Mouse (Mus musculus): ENCODE measurements around the gene Gm29797. TPM values are rescaled to one million over a fixed set of nuclear protein-coding genes. Genes with fewer than 3 reads are reported as not detected.

Gene Gm29797
- not detected in 2 replicates for total RNA-seq (2014; fragmentation: Nextera tagmentation)
- total RNA-seq (2017), result not detected in 2 replicates

GRCm38 (mm10) chr2:181656734-181657133 lies at the start of gene Gm29797:
Gene Gm29797, plus strand, starts transcription at chr2:181657034.
- no peak for ATAC-seq (replicated peaks; ENCODE audit: low FRiP score, low TSS enrichment, poor library complexity, severe bottlenecking)

GRCm38 (mm10) chr2:181618761-181619495 lies 37.9 kb upstream of the Gm29797 start:
- no peak for ATAC-seq (replicated peaks; ENCODE audit: low FRiP score, low TSS enrichment, poor library complexity, severe bottlenecking)

GRCm38 (mm10) chr2:181623401-181623800 lies 33.4 kb upstream of the Gm29797 start:
- ATAC-seq (replicated peaks; ENCODE audit: low FRiP score, low TSS enrichment, poor library complexity, severe bottlenecking), result 0 out of 2 replicates have a peak, but pooled peaks have one; percentile 50

- no peak for ATAC-seq (replicated peaks; ENCODE audit: low FRiP score, low TSS enrichment, poor library complexity, severe bottlenecking)
Observed at GRCm38 (mm10) chr2:181628471-181628870, 28.4 kb upstream of the Gm29797 start.

DNA sequence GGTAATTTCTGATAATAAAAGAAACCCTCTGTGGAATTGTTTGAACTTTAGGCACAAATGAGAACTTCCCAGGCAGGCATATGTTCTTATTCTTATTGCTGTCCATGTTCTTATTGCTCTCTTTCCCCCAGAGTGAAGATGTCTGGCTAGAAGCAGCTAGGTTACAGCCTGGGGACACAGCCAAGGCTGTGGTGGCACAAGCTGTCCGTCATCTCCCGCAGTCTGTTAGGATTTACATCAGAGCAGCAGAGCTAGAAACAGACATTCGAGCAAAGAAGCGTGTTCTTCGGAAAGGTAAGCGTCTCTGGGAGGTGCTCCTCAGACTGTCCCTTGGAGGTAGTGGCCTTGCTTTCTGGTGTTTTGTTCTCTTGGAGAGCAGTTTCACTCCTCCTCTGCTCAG lies 24.2 kb upstream of the Gm29797 start:
- no peak for ATAC-seq (replicated peaks; ENCODE audit: low FRiP score, low TSS enrichment, poor library complexity, severe bottlenecking)

DNA sequence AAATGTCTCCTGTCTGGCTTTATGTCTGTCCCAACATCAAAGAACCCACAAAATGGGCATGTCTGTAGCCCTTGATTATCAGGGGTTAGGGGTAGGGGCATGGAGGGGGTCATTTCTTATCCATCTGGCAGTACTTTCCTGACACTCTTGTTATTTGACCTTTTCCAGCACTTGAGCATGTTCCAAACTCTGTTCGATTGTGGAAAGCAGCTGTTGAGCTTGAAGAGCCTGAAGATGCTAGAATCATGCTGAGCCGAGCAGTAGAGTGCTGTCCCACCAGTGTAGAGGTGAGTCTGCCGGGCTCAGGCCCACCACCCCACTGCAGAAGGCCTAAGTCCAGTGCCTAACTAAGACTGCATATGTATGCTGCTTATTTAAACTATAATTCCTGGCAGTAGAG lies 21.0 kb upstream of the Gm29797 start:
- ATAC-seq (replicated peaks; ENCODE audit: low FRiP score, low TSS enrichment, poor library complexity, severe bottlenecking), result no peak

- ATAC-seq (replicated peaks; ENCODE audit: low FRiP score, low TSS enrichment, poor library complexity, severe bottlenecking), result peak; percentile 73
Observed at GRCm38 (mm10) chr2:181644361-181644760, 12.5 kb upstream of the Gm29797 start.

DNA sequence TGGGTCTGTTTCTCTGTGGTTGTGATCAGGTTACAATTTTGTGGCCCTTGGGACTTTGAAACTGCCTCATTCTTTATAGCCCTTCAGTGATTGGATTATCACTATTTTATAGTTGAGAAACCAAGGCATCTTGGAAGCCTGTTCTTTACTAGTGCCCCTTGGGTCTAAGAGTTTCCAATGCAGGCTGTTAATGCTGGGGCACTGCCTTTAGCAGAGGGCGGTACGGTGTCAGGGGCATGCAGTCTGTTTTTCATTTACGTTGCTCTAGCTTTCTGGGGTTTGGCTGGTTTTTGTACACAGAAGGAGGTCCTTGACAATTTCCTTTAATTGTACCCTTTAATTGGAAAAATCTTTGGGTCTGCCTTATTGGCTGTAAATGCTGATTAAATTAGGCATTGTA lies 11.2 kb upstream of the Gm29797 start:
- no peak for ATAC-seq (replicated peaks; ENCODE audit: low FRiP score, low TSS enrichment, poor library complexity, severe bottlenecking)

DNA sequence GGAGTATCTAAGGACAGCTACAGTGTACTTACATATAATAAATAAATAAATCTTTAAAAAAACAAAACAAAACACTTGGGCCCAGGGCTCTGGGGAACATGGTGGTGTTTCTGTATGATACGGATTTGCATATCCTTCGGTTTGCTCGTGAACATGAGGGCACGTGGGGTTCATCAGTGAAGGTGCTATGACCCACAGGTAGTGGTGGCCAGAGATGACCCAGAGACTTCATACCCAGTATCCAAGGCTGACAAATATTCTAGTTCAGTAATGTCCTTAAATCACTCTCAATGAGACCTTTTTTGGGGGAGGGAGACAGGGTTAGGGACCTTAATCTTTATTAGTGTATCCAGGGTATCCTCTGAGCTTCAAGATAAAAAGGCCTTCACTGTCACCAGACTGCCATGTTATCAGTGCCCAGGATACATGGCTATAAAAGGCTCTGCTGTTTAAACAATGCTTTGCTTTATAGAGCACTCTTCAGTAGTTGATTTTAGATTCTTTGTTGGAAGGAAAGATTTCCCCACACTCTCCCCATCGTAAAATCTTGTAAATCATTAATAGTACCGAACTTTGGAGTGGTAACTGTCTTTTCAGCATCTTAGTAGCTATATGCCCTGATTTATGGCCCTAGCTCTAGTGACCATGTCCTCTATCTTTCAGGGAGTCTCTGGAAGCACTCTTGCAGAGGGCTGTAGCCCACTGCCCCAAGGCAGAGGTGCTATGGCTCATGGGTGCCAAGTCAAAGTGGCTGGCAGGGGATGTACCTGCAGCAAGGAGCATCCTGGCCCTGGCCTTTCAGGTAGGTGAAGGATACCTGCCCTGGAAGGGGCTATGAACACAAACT lies 10.0 kb upstream of the Gm29797 start:
- ATAC-seq (replicated peaks; ENCODE audit: low FRiP score, low TSS enrichment, poor library complexity, severe bottlenecking), result no peak

DNA sequence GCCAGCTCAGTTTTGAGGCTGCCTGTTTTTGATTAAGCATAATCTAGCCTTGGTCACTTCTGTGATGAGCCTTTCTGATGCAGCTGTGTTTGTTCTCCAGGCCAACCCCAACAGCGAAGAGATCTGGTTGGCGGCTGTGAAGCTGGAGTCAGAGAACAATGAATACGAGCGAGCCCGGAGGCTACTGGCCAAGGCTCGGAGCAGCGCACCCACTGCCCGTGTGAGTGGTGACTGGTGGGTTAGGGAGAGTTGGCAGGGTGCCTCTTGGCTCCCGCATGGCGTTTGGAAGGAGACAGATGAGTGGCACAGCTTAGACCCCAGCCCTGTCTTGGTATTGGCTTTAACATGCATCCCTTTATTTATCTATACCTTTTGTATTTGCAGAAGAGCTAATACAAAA lies 7.9 kb upstream of the Gm29797 start:
- ATAC-seq (replicated peaks; ENCODE audit: low FRiP score, low TSS enrichment, poor library complexity, severe bottlenecking), result no peak

DNA sequence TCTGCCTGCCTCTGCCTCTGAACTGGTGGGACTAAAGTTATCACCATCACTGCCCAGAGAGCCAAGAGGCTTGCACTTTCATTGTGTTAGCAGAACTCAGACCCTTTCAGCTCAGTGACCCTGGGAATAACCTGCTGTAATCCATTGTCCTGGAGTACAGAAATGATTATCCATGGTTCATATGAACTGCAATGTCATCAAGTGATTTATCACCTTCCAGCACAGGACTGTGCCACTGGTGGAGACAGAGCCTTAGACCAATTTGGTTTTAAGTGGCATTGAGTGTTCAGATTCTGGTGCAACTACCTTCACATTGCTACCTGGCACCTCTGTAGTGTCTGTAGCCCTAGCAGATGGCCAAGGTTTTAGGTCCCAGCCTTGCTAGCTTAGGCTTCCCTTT lies 3.8 kb upstream of the Gm29797 start:
- no peak for ATAC-seq (replicated peaks; ENCODE audit: low FRiP score, low TSS enrichment, poor library complexity, severe bottlenecking)

GRCm38 (mm10) chr2:181653523-181653922 lies 3.3 kb upstream of the Gm29797 start:
- no peak for ATAC-seq (replicated peaks; ENCODE audit: low FRiP score, low TSS enrichment, poor library complexity, severe bottlenecking)

GRCm38 (mm10) chr2:181657441-181657840 lies 607 bp downstream of the Gm29797 start:
- ATAC-seq (replicated peaks; ENCODE audit: low FRiP score, low TSS enrichment, poor library complexity, severe bottlenecking), result no peak

DNA sequence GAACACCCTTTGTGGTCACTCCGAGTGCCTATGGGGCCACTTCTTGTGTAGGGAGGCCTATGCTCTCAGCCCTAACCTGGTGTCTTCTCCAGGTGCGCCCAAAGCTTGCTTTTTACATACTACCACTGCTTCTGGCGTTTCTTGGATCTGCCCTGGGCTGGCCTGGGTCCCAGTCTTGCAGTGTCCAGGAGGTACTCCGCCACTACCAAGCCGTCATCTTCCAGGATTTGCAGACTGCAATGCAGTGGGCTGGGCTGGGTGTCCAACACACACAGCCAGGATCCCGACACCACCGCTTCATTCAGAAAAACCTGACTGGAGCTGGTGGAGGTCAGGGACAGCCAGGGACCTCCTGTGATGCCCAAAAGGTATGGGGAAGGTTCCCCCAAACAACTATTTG lies 1.7 kb downstream of the Gm29797 start:
- ATAC-seq (replicated peaks; ENCODE audit: low FRiP score, low TSS enrichment, poor library complexity, severe bottlenecking), result no peak

GRCm38 (mm10) chr2:181658930-181659555 lies 2.2 kb downstream of the Gm29797 start:
- peak; percentile 77 for ATAC-seq (replicated peaks; ENCODE audit: low FRiP score, low TSS enrichment, poor library complexity, severe bottlenecking)

GRCm38 (mm10) chr2:181659609-181660055 lies 2.8 kb downstream of the Gm29797 start:
- ATAC-seq (replicated peaks; ENCODE audit: low FRiP score, low TSS enrichment, poor library complexity, severe bottlenecking), result peak; percentile 96

GRCm38 (mm10) chr2:181662620-181663297 lies 5.9 kb downstream of the Gm29797 start:
- ATAC-seq (replicated peaks; ENCODE audit: low FRiP score, low TSS enrichment, poor library complexity, severe bottlenecking), result no peak

DNA sequence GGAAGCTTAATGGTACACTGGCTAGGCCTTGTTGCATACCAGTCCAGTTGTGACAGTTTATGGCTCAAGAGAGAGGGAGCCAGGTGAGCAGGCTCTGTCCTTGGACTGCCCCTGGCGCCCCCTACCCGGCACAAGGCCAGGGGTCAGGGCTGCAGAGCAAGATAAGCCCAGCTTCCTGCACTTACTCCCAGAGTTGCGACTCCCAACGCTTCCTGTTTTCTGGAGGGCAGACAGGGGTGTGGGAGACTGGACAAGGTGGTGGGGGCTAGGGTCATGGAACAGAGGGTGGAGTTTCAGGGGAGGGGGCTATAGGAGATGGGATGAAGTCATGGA lies 6.4 kb downstream of the Gm29797 start:
- ATAC-seq (replicated peaks; ENCODE audit: low FRiP score, low TSS enrichment, poor library complexity, severe bottlenecking), result no peak

GRCm38 (mm10) chr2:181670285-181670912 lies 13.6 kb downstream of the Gm29797 start:
- peak; percentile 35; the same call in 1 of the 2 replicates for ATAC-seq (replicated peaks; ENCODE audit: low FRiP score, low TSS enrichment, poor library complexity, severe bottlenecking)
